Mouse (Mus musculus) hindbrain, embryonic 16.5 days (tissue): ENCODE data around the gene Arl13a. TPM values are rescaled to one million over a fixed set of nuclear protein-coding genes. Genes with fewer than 3 reads are reported as not detected.

Source experiments
- ATAC-seq: fragments of 200-750 bp; cut with Nextera tagmentation; 2 replicates; pipeline ENCODE4 v1.8.0; 2017; ENCODE audit warnings: moderate TSS enrichment, moderate library complexity
- H3K27ac ChIP-seq: fragments of 300-500 bp; sonication (generic); 2 replicates; pipeline ENCODE4 v1.5.1; 2014; ENCODE audit warnings: low read depth, mild to moderate bottlenecking, control low read depth, low read length, moderate library complexity
- H3K27me3 ChIP-seq: fragments of 300-500 bp; sonication (generic); replicated peaks from 2 replicates; pipeline ENCODE4 v1.6.1; 2014; ENCODE audit warnings: low read length; ENCODE audit not compliant: control insufficient read depth, insufficient read depth
- H3K36me3 ChIP-seq: fragments of 300-500 bp; sonication (generic); 2 replicates; pipeline ENCODE4 v1.6.1; 2014; ENCODE audit warnings: mild to moderate bottlenecking, low read length, moderate library complexity, mixed read lengths; ENCODE audit not compliant: control insufficient read depth, insufficient read depth
- H3K4me1 ChIP-seq: fragments of 300-500 bp; sonication (generic); 2 replicates; pipeline ENCODE4 v1.6.1; 2014; ENCODE audit warnings: low read depth, low read length; ENCODE audit not compliant: control insufficient read depth, insufficient read depth
- H3K4me2 ChIP-seq: fragments of 300-500 bp; sonication (generic); 2 replicates; pipeline ENCODE4 v1.6.1; 2014; ENCODE audit warnings: mild to moderate bottlenecking, low read length, control low read depth, moderate library complexity
- H3K4me3 ChIP-seq: fragments of 300-500 bp; sonication (generic); 2 replicates; pipeline ENCODE4 v1.5.1; 2014; ENCODE audit warnings: mild to moderate bottlenecking, low read length, control low read depth, moderate library complexity
- H3K9ac ChIP-seq: fragments of 300-500 bp; sonication (generic); 2 replicates; pipeline ENCODE4 v1.6.1; 2014; ENCODE audit warnings: low read depth, mild to moderate bottlenecking, control low read depth, low read length, moderate library complexity
- H3K9me3 ChIP-seq: fragments of 300-500 bp; sonication (generic); 2 replicates; pipeline ENCODE4 v1.6.1; 2014; ENCODE audit warnings: mild to moderate bottlenecking, low read length, moderate library complexity; ENCODE audit not compliant: control insufficient read depth
- WGBS: fragments of 180-500 bp; shearing (Covaris S2); extraction: QIAGEN DNeasy Blood & Tissue Kit; methylation state at CpG from one replicate; pipeline ENCODE4 v1.1.7; 2014; 5-methylcytosine and 5-hydroxymethylcytosine counted together
- polyA plus RNA-seq: library from polyadenylated mRNA; unstranded; fragments of >200 nt; fragmentation: Nextera tagmentation; extraction: Ambion mirVana; gene quantifications from 2 replicates; pipeline ENCODE4 v1.2.1, GENCODE M21; 2015

The Arl13a gene
- polyA plus RNA-seq, 1 experiment from 2014 or later, result not detected

DNA sequence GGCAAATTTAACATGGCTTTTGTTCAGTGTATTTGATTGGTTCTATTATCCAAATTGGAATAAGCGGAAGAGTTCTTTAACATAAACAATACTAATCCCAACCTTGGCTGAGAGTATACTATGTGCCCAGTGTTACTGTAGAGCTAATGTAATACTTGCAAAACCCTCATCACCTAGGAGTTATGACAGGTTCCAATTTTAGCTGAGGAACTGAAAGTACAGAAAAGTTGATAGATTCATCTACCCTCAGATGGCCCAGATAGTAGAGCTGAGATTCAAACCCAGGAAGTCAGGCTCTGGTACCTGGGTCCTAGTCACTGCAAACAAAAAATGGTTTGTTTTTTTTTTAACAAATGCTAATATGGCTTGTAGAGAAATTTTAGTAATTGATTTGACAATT is 16.7 kb upstream of the Arl13a start:
- no peak for ATAC-seq
- no peaks in the 10 kb centered on the region for H3K27me3 ChIP-seq
- no peak overlapping the region for H3K4me2 ChIP-seq
- H3K36me3 ChIP-seq, result no peaks in the 10 kb centered on the region
- H3K4me3 ChIP-seq, result no peak overlapping the region
- H3K9ac ChIP-seq, result no peak overlapping the region
- H3K9me3 ChIP-seq, result no peaks in the 10 kb centered on the region
- no peak overlapping the region for H3K27ac ChIP-seq
- WGBS, result 96% methylated on average over 1 of the region's 1 CpGs
- no peaks in the 10 kb centered on the region for H3K4me1 ChIP-seq

DNA sequence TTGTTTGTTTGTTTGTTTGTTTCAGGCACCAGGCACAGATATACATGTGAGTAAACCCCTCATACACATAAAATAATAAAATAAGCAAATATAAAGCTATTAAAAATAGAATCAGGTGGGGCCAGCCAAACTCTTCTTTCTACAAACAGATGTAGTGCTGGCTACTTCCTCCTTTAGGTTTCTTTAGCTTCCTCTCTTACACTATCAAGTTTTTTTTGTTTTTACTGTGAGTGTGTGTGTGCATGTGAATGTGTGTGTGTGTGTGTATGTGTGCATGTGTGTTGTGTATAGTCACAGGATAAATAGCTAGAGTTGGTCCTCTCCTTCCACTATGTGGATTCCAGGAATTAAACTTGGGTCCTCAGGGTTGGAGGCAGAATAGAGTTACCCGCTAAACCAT is 12.6 kb upstream of the Arl13a start:
- no peak for ATAC-seq
- Histone ChIP-seq H3K9ac (no peak overlapping the region), H3K4me3 (no peak overlapping the region), H3K4me1 (no peaks in the 10 kb centered on the region), H3K9me3 (no peaks in the 10 kb centered on the region), H3K36me3 (no peaks in the 10 kb centered on the region), H3K27me3 (no peaks in the 10 kb centered on the region; the same call in 1 of the 2 replicates), H3K27ac (no peak overlapping the region), H3K4me2 (no peak overlapping the region)
- 95% methylated on average over 1 of the region's 1 CpGs for WGBS

DNA sequence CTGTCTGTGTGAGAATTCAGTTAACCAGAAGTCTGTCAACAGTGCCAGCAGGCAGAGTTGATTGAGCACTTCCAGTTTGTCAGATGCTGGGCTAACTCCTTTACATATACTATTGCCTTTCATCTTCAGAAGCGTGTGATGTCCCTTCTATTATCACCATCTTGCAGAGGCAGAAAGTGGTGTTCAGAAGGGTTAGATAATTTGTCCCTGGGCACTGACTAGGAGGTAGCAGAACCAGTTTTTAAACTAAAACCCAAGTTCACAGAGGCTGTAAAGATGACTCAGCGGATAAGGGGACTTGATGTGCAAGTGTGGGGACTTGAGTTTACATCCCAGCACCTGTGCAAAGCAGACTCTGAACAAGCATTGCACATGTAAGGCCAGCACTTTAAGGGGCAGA is 21.2 kb downstream of the Arl13a start:
- Histone ChIP-seq H3K9me3 (no peaks in the 10 kb centered on the region), H3K4me1 (no peaks in the 10 kb centered on the region), H3K36me3 (no peaks in the 10 kb centered on the region), H3K4me2 (no peak overlapping the region), H3K27me3 (no peaks in the 10 kb centered on the region), H3K27ac (no peak overlapping the region), H3K4me3 (no peak overlapping the region), H3K9ac (no peak overlapping the region)
- ATAC-seq, result no peak
- 91% methylated on average over 2 of the region's 2 CpGs for WGBS

DNA sequence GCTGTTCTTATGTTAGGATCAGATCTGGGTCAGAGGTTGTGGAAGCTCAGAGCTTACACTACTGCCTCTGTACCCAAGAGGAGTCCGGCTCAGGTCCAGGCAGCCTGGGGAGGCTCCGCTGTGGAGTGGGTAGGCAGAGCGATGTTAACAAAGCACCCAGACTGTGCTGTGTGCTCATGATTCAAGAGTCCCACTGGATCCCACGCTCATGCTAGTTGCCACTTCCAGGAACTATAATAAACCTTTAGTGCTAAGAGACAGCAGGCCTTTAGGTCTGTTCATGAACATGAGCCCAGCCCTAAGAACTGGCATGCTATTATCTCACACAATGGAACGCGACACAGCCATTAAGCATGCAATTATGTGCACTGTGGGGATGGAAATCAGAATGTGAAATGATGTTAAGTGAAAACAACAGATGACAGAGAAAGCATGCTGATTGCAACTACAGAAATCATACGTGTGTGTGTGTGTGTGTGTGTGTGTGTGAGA is 23.9 kb downstream of the Arl13a start:
- Histone ChIP-seq H3K4me2 (no peak overlapping the region), H3K4me1 (no peaks in the 10 kb centered on the region), H3K9ac (no peak overlapping the region), H3K27ac (no peak overlapping the region), H3K27me3 (no peaks in the 10 kb centered on the region), H3K36me3 (no peaks in the 10 kb centered on the region), H3K9me3 (no peaks in the 10 kb centered on the region), H3K4me3 (no peak overlapping the region)
- no peak for ATAC-seq
- WGBS, result 53% methylated on average over 7 of the region's 7 CpGs

DNA sequence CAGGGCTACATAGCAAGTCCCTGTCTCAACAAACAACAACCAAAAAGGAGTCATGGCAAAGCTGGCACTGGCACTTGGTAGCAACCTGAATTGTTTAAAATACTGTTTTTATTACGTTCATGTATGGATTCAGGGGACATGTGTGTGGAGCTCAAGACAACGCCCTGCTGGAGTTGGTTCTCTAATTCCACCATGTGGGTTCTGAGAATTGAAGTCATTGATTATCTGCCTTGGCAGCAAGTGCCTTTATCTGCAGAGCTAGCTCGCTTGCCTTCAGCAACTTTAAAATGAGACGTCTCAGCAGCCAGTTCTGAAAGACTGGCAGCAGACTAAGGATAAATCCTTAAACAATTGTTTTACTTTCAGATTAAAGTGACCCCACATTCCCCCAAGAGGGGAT is 30.9 kb downstream of the Arl13a start:
- Histone ChIP-seq H3K4me2 (no peak overlapping the region), H3K36me3 (no peaks in the 10 kb centered on the region), H3K27me3 (no peaks in the 10 kb centered on the region), H3K4me1 (no peaks in the 10 kb centered on the region), H3K9me3 (no peaks in the 10 kb centered on the region), H3K4me3 (no peak overlapping the region), H3K27ac (no peak overlapping the region), H3K9ac (no peak overlapping the region)
- no peak for ATAC-seq
- WGBS, result 54% methylated on average over 4 of the region's 4 CpGs

DNA sequence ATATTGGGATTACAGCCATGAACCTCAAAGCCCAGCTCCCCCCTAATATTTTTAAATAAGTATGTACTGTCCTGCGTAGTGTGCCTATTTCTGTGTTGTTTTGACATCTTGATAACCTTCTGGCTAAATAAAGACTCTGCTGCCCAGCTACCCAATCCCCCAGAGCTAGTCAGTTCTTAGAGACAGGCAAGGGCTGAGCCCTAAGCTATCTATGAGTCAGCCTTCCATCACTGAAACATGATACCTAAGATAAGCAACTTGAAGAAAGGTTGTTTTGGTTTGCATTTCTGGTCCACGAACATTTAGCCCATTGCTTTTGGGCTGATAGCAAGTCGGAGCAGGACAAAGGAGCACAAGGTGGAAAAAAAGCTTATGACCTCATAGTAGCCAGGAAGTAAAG is 33.3 kb downstream of the Arl13a start:
- H3K27me3 ChIP-seq, result no peaks in the 10 kb centered on the region
- no peaks in the 10 kb centered on the region for H3K9me3 ChIP-seq
- H3K36me3 ChIP-seq, result no peaks in the 10 kb centered on the region
- no peak overlapping the region for H3K4me3 ChIP-seq
- ATAC-seq, result no peak
- H3K4me1 ChIP-seq, result no peaks in the 10 kb centered on the region
- WGBS, result 85% methylated on average over 3 of the region's 3 CpGs
- H3K9ac ChIP-seq, result no peak overlapping the region
- no peak overlapping the region for H3K27ac ChIP-seq
- no peak overlapping the region for H3K4me2 ChIP-seq

DNA sequence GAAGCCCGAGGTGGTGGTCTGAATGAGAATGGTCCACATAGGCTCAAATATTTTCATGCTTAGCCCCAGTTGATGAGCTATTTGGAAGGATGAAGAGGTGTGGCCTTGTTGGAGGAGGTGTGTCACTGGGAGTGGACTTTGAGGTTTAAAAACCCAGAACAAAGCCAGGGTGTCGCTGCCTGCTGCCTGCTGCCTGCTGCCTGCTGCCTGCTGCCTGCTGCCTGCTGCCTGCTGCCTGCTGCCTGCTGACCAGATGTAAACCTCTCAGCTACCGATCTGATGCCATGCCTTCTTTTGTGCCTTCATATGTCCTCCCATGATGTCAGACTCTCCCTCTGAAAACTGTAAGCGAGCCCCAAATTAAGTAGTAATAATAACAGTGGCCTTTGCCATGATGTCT is 34.6 kb downstream of the Arl13a start, which contains the start of gene Nox1:
Gene Nox1 (minus strand): TSS at position 101 of the 400 bp plus-strand sequence.
- WGBS, result 55% methylated on average over 4 of the region's 4 CpGs
- ATAC-seq, result no peak
- H3K27me3 ChIP-seq, result no peaks in the 10 kb centered on the region

DNA sequence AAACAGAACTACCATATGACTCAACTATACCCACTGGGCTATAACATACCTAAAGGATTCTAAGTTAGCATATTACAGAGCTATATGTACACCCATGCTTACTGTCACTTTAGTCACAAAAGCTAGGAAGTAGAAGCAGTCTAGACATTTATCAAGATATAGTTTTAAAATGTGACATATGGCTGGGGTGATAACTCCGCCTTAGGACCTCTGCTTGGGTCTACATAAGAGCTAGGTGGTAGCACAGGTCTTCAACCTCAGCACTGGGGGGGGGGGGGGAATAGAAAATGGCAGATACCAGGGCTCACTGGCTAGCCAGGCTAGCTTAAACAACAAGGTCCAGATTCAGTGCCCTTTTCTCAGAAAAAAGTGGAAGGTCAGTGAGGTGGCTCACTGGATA is 45.7 kb downstream of the Arl13a start:
- H3K27me3 ChIP-seq, result no peaks in the 10 kb centered on the region
- ATAC-seq, result no peak
- no peaks in the 10 kb centered on the region for H3K9me3 ChIP-seq
- WGBS, result 78% methylated on average over 1 of the region's 1 CpGs
- H3K36me3 ChIP-seq, result no peaks in the 10 kb centered on the region
- H3K9ac ChIP-seq, result no peak overlapping the region
- H3K27ac ChIP-seq, result no peak overlapping the region
- H3K4me3 ChIP-seq, result no peak overlapping the region
- no peaks in the 10 kb centered on the region for H3K4me1 ChIP-seq
- no peak overlapping the region for H3K4me2 ChIP-seq

More for the DNA sequence above, 34.6 kb downstream of the Arl13a start, which contains the start of gene Nox1:
- Histone ChIP-seq H3K36me3 (no peaks in the 10 kb centered on the region), H3K4me3 (no peak within 1 kb of the TSS), H3K27ac (no peak within 1 kb of the TSS), H3K9ac (no peak within 1 kb of the TSS), H3K4me1 (no peaks in the 10 kb centered on the region), H3K9me3 (no peaks in the 10 kb centered on the region), H3K4me2 (no peak within 1 kb of the TSS)

DNA sequence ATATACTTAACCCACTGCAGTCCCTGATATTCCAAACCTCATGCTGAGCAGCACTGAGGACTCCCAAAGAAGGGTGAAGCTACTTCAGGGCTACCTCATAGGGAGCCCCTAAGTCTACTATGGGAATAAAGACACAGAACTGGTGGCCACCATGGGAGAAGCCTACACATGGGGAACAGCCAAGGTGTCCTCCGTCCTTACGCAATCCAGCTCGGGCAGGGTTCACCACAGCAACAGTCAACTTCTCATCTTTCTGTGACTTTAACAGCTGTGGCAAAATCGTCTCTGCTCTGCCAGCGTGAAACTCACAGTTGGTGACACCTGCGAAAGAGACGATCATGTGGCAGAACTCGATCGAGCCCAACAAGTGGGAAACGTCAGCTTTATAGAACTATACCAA is 51.0 kb downstream of the Arl13a start:
- WGBS, result 85% methylated on average over 10 of the region's 10 CpGs
- no peak overlapping the region for H3K4me2 ChIP-seq

DNA sequence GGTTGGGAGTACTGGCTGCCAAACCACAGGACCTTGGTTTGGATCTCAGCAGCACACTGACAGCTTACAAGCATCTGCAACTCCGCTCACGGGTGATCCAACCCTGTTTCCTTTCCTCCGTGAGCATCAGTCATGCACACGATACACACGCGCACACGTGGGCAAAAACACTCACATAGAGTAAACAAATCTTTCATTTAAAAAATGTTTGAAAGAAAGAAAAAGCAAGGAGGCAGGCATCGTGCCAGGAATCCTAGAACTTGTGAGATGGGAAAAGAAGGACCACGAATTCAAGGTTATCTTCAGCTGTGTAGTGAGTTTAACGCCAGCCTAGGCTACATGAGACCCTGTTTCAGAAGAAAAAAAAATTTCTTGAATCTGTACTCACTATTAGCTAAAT is 58.6 kb downstream of the Arl13a start:
- H3K4me1 ChIP-seq, result no peaks in the 10 kb centered on the region
- 0 out of 2 replicates have a peak, but pooled peaks cover 3% of the 10 kb centered on the region for H3K9me3 ChIP-seq
- ATAC-seq, result no peak
- no peak overlapping the region for H3K4me3 ChIP-seq
- no peak overlapping the region for H3K9ac ChIP-seq
- no peaks in the 10 kb centered on the region for H3K36me3 ChIP-seq
- no peak overlapping the region for H3K27ac ChIP-seq
- no peak overlapping the region for H3K4me2 ChIP-seq
- WGBS, result 90% methylated on average over 10 of the region's 10 CpGs
- no peaks in the 10 kb centered on the region for H3K27me3 ChIP-seq

More for the DNA sequence above, 51.0 kb downstream of the Arl13a start:
- no peak for ATAC-seq
- no peak overlapping the region for H3K9ac ChIP-seq
- H3K9me3 ChIP-seq, result no peaks in the 10 kb centered on the region
- no peak overlapping the region for H3K27ac ChIP-seq
- no peaks in the 10 kb centered on the region for H3K36me3 ChIP-seq
- H3K4me3 ChIP-seq, result no peak overlapping the region
- H3K27me3 ChIP-seq, result no peaks in the 10 kb centered on the region
- no peaks in the 10 kb centered on the region for H3K4me1 ChIP-seq
